Mouse (Mus musculus) 416B (cell line): Measurements from ENCODE around the gene Nfatc2ip.
A peak's percentile ranks its signal among the peaks of the same experiment; 100 is the strongest.

Source experiments
- DNase-seq: peaks from one replicate; pipeline ENCODE4 v3.0.0; 2011; ENCODE audit warnings: low read depth

Gene Nfatc2ip

DNA sequence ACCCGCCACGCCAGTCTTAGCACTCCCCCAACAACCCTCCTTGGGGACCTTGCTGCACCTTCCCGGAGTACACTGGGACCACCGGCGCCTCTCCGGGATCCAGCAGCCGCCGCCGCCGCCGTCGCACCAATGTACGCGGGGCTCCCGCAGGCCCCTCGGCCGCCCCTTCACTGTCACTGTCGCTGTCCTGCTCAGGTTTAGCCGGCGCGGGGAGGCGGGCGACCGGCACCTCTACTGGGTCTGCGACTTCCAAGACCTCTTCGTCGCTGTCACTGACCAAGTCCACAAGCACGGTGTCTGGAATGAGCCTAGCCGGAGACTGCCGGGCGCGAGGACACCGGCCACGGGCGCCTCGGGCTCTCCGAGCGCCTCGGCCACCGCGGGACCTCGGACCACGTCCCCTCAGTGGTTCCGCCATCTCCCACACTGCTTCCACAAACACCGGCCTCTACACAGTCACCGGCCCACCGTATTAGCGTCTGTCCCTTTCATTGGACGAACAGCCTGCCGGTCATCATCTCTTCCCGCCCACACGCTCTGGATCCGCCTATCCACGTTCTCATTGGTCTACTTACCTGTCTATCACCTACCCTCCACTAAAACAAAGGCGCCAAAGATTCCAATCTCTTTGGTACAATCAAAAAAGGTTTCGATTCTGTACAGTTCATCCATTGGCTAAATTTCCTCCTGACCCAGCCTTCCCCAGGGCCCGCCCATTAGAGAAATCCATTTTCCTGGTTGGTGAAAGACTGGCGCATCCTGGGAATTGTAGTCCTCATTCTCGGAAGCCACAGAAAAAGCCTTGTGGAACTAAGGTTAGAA is at the start of gene Nfatc2ip:
TSS of gene Nfatc2ip (minus strand) at position 440 of the 822 bp plus-strand sequence.
- DNase-seq: peak; percentile 100

DNA sequence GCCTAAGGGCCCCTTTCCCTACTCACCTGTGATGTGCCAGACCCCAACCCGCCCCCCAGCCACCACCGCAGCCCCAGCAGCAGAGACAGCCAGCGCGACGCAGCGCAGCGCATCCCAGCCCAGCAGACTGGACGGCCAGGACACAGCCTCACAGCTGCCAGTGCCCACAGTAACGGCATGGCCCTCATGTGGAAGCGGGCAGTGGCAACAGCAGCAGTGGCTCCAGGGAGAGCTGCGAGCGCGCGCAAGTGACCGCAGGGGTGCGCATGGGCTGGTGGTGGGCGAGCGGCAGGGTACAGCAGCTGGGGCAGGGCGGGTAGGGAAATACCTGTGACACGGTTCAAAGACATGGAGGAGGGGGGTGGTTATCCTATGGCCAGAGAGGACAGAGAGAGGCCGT is 49.7 kb upstream of the Nfatc2ip start:
- DNase-seq: no peak

DNA sequence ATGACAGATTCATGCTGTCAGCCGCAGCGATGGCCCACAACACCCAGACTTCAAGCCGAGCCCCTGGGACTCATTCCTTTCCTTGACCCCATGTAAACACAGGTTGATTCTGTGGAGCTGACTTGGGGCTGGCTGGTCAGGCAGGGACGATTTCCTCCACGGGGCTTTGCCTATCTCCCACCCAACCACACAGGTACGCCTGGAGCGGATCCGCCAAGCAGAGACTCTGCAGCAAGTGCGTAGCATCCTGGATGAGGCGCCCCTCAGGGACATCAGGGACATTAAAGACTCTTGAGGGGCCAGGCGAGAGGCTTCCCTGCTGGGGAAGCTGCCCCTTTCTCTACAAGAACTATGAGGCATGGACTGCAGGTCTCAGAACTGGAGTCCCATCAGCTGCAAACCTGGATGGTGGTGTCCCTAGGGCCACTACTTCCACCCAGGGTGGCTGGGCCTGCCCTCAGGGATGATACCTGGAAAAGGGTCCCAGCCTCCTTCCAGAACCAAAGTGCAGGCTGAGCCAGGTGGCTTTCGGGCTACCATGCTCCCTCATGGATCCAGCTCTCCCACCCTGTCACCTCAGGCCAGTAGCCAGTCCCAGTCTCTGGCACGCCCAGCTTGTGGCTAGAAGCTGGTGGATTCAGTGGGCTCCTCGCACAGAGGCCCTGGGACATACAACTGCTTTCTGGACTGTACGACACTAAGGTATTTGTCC is 48.7 kb upstream of the Nfatc2ip start:
- DNase-seq: no peak

DNA sequence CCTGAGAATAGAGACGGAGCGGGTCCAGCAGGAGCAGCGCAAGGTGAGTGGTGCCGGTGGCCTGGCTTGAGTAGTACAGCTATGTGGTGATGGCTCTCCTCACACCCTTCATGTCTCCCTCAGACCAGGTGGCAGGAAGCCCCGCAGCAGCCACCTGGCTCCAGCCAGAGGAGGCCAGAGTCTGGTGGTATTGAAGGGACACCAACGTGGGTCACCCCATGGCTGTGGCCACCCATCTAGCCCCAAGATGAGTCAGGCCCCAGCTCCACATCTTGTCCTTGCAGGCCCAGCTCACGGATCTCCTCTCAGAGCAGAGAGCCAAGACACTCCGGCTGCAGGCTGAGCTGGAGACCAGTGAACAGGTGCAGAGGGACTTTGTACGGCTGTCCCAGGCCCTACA is 48.0 kb upstream of the Nfatc2ip start:
- DNase-seq: no peak

DNA sequence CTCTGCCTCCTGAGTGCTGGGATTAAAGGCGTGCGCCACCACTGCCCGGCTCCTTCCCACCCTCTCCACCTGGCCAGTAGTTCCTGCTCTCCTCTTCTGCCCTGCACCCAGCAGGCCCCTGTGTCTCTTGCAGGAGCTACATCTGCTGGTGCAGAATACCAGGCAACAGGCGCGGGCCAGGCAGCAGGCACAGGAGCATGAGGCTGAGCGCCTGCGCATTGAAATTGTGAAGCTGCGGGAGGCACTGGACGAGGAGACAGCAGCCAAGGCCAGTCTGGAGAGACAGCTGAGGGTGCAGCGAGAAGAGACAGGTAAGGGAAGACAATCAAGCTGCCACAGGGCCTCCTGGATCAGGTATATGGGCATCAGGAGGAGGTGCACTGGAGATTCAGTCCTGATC is 47.5 kb upstream of the Nfatc2ip start:
- DNase-seq: no peak

DNA sequence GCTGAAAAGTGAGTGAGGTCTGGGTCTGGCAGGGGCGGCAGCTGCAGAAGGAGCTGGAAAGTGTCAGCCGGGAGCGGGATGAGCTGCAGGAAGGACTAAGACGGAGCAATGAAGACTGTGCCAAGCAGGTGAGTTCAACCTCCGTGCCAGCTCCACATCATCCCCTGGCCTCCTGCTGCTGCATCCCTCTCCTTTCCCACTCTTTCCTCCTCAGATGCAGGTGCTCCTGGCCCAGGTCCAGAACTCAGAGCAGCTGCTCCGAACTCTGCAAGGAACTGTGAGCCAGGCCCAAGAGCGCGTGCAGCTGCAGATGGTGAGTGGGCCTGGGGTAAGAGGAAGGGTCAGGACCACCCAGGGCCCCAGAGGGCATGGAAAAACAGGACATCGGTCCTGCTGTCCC is 43.6 kb upstream of the Nfatc2ip start:
- DNase-seq: no peak

DNA sequence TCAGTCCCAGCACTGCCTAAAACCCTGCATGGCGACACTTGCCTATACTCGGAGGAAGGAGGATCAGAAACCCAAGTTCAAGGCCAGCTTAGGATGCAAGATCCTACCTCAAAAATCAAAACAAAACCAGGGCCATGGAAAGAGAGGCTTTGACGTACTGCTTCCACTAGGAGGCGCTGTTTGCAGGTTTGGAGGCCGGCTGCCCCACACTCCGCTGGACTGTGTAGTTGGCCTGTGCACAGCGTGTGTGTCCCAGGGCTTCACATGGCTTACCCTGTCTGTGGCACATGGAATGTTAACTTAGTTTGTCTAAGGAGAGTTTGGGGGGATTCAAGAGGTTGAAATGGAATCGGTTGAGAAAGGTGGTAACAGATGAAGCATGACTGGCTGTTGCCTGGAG is 40.3 kb upstream of the Nfatc2ip start:
- peak; percentile 73 for DNase-seq

DNA sequence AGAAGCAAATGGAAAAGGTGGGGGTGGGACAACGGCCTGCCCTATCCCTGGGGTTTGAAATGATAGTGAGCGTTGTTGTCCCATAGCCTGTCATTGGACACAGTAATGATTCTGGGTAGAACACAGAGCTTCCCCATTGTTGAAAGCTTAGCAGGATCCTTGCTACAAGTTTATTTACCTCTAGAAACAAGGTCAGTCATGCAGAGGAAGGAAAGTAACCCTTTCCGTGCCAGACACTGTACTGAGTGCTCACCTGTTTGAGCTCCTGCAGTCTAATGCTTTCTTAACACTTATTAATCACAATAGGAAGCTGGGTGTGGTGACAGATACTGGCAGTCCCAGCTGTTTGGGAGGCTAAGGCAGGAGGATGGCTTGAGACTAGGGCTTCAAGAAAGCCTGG is 39.3 kb upstream of the Nfatc2ip start:
- no peak for DNase-seq

DNA sequence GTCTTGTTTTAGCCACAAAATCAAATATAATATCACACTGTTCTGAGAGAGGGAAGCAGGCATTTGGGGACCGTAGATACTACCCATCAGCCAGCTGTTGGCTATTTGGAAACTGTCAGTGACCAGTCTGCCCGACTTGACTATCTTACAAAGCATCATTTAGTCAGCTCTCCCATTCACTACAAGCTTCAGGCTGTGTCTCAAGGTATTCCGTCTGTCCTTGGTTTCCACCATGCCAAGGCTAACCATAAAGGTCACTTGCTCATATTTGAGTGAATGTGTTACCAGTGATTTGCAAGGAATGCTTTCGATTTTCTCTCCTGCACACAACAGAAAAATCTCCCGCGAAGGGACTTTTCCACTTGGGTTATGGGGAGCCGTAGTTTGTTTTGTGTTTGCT is 38.2 kb upstream of the Nfatc2ip start:
- DNase-seq: no peak

DNA sequence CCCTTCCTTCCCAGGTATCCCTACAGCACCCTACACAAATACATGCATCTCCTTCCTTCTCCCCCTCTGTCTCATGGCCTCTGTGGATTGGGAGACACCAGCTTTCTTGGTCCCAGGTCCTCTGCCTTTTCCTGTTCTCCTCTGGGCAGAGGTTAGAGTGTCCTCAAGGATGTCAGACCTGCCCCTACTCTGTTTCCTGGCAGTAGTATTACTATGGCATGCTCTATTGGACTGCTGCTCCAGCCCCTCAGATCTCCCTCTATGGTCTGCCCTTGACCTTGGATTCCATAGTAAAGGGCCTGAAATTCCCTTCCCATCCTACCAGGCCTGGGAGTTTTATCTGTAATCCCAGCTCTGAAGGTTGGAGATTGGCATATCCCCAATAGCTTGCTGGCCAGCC is 33.6 kb upstream of the Nfatc2ip start:
- no peak for DNase-seq

DNA sequence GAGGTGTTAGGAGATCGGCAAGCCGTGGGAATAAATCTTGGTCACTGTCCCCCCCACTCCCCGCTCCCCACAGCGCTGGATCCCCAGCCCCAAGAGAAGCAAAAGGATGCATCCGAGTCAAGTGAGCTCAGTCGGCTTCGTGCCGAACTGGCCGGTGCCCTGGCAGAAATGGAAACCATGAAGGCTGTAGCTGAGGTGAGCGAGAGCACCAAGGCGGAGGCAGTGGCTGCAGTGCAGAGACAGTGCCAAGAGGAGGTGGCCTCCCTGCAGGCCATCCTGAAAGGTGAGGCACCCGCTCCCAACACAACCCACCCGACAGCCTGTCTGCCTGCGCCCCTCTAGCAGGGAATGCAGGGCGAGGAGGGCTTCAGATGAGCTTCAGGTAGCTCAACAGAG is 33.0 kb upstream of the Nfatc2ip start:
- no peak for DNase-seq

DNA sequence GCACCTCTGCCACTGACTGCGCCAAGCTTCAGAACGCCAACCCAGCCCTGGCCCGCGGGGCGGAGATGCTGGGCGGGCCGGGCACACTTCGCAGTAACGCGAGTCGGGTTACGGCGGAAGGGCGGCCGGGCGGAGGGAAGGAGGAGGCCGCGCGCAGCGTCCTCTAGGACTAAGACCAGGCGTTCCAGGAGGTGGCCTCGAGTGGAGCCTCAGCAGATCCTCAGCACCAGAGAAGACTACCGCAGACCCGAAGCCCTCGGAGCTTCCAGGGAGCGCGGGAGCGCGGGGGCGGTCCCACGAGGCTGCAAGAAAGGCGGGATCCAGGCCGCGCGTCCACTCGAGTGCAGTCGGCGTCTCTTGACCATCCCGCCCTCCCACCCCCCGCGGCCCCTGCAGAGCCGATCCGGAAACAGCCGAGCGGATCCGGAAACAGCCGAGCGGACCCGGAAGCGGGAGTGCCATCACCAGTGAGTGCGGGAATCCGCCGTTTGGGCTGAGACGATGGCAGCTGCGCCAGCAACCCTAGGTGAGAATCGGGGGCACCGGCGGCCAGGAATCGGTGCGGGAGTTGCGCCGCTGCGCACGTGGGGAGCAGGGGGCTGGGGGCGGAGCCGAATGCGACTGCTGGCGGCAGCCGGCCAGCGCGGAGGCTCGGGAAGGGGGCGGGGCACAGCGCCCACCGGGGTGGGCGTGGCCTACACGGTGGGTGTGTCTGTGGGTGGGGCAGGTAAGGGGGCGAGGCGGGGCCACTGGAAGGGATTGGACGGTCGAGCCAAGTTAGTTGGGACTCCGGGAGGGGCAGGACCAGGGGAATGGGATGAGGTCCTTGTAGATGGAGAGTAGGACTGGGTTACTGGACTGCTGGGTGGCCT is 32.3 kb upstream of the Nfatc2ip start, which contains the start of gene Rabep2:
TSS of gene Rabep2 (plus strand) at position 129 of the 872 bp plus-strand sequence.
- peak; percentile 92 for DNase-seq

DNA sequence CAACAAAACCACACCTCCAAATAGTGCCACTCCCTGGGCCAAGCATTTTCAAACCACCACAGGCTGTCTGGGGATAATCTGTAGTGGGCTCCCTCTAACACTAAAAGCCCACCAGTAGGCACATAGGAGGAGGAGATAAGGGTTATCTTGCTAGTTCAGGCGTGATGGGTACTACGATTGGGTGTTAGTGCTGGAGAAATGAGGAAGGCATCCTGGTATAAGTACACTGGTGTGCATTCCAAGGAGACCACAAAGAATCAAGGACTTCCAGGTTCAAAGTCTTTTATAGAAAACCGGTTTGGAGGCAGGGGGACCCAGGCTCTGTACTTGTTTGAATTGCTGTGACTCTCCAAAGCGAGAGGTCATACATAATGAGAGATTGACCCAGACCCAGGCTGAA is 31.6 kb upstream of the Nfatc2ip start:
- DNase-seq: peak; percentile 58

DNA sequence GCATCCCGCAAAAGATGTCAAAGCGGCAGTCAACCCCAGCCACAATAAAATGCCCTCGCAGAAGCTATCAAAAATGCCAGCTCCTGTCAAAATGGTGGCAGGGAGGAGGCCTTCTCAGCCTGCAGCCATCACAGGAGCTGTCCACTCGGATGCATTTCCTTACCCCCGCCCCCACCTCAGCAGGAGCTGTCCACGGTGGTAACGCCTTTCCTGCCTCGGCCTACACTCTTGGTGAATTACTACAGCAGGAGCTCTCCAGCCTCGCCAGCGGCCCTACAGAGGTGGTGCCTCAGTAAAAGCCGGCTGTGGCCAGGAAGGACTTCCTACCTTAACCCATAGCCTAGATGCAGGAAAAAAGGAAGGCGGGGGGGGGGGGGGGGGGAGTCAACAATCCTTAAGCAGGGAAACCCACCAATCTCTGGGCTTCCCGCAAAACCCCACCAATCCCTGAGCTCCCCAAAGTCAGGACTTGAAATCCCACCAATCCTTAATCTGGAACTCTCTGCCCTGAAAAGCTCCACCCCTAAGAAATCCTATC is 30.9 kb upstream of the Nfatc2ip start:
- DNase-seq: no peak

DNA sequence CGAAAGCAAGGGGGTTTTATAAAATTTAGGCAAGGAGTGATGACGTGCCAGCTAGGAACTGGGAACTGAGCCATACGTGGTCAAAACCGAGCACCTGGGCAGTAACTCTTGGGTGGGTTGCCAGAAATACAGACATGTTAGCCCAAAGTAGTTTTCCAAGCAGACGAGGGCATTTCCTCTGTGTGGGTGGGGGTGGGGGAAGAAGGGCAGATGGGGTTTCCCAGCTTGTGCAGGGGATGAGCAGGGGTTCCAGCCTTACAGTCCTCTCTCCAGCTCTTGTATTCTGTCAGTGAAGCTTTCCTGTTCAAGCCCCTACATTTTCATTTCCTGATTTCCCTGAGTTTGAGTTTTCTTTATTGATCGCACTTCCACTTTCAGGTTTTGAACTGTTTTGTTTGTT is 27.6 kb upstream of the Nfatc2ip start:
- DNase-seq: no peak

DNA sequence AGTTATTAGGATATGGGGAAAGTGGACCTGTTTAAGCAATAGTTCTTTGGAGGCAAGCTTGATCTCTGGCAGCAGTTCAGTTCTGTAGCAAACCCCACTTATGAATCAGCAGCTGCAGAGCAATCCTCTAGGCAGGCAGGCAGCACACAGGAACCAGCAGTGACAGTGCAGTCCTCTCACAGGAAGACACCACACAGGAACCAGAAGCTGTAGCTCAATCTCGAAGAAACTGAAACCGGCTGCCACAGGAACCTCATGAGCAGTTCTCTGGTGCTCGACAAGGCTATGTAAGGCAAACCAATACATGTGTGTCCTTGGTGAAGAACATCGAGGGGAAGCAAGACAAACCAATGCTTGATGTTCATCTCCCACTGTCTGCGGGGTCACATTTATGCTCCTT is 25.2 kb upstream of the Nfatc2ip start:
- DNase-seq: peak; percentile 74

DNA sequence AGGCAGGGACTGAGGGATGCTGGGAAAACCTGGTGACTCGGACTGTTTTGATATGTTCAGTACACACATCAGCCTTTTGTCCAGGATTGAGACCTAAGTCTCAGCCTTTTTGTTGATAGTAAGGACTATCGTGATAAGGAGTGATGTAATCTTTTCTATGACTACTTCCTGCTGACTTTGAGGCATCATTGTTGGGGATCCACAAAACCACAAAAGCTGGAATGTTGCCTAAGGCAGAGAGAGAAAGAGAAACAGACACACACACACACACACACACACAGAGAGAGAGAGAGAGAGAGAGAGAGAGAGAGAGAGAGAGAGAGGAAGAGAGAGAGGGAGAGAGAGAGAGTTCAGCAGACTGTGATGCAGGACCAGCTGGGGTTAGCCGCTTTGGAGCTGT is 22.0 kb upstream of the Nfatc2ip start:
- peak; percentile 68 for DNase-seq

DNA sequence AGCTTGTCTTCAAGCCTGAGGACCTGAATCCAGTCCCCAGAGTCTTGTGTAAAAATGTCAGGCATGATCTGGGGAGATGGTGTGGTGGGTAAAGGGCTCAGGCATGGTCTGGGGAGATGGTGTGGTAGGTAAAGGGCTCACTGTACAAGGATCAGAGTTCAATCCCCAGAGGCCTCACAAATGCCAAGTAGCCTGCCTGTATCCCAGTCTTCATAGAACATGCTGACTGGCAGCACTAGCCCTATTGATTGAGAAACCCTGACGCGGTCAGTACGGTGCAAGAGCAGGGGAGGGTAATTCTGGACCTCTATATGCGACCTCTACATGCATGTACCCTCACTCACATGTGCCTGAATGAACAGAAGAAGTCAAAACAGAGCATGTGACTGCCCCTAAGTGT is 21.1 kb upstream of the Nfatc2ip start:
- DNase-seq: no peak

DNA sequence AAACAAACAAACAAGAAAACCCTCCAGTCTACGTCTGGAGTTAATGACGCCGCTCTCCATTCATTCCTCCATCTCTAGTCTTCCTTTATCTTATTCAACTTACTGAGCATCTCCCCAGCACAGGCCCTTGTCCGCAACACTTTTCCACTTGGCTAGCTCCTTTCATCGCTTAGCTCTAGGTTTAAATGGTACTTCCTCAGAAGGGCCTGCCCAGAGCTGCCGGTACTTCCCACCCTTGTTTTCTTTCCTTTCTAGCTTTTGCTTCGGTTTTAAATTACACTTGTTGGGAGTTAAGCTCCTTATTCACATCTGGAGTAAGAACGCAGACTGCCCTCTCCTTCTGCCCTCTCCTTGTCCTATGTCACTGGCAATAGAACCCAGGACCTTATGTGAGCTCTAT is 20.5 kb upstream of the Nfatc2ip start:
- DNase-seq: no peak

DNA sequence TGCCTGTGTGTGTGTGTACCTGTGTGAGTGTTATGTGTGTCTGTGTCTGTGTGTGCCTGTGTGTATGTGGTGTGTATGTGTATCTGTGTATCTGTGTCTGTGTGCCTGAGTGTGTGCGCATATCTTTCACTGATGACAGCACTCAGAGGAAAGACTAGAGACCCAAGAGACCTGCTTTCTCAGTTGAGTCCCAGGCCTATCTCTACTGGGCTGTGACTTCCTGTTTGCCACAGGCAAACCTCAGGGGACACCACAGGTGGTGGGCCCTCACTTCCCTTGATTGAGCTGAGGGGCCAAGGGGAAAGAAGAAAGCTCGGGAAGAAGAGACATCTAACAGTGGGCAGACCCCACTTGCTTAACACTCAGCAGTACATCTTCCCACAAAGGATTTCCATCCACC is 20.1 kb upstream of the Nfatc2ip start:
- DNase-seq: peak; percentile 23

DNA sequence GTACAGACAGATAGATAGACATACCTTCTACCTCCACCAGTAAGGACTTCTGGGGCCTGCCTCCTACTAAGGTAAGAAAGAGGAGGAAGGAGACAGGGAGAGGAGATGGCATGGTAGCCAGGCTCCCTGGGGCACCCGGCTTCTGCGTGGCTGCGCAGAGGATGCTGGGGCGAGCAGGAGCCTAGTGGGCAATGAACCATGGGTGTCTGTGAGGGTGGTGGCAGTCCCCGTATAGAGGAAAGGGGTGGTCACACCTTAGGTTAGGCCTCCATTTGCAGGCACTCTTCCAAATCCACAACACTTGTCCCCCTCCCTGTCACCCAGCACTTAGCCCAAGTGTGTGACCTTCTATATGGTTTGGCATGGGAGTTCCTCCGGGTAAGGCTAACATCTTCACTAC is 18.2 kb upstream of the Nfatc2ip start, which contains the start of gene Cd19:
TSS of gene Cd19 (minus strand) at position 165 of the 400 bp plus-strand sequence.
- DNase-seq: no peak

DNA sequence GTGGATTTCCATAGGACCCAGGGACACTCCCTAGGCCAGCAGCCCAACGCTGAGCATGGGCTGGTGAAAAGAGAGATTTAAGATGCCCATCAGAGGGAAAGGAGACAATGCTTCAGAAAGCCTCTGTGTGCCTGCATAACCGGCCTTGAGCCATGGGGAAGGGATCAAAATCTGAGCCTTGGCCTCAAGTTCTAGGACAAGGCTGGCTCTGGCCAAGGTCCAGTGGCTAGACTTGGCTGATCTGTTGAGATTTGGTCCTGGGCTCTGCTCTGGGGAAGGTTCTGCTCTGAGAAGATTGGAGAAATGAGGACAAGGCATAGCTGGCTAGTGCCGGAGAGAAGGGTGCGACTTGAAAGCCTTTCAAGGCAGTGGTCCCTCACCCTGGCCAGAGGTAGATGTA is 14.5 kb upstream of the Nfatc2ip start:
- DNase-seq: no peak
